Mouse (Mus musculus): Measurements from ENCODE around the gene Fev.

Gene Fev

GRCm38 (mm10) chr1:74880785-74881360 lies 4.3 kb downstream of the Fev start:
- in situ Hi-C loops (cut with MseI, MboI), result no loop called here

GRCm38 (mm10) chr1:74877199-74877598 lies 8.0 kb downstream of the Fev start:
- in situ Hi-C loops (cut with MseI, MboI), result no loop called here

GRCm38 (mm10) chr1:74872218-74872617 lies 13.0 kb downstream of the Fev start:
- in situ Hi-C loops (cut with MseI, MboI), result no loop called here

- in situ Hi-C loops (cut with MseI, MboI), result no loop called here
Measured at GRCm38 (mm10) chr1:74861783-74862182, 23.4 kb downstream of the Fev start.

GRCm38 (mm10) chr1:74859223-74859984 lies 25.8 kb downstream of the Fev start:
- in situ Hi-C loops (cut with MseI, MboI), result no loop called here

- in situ Hi-C loops (cut with MseI, MboI), result no loop called here
Measured at GRCm38 (mm10) chr1:74858805-74859204, 26.4 kb downstream of the Fev start.

GRCm38 (mm10) chr1:74858171-74858719 lies 27.0 kb downstream of the Fev start:
- in situ Hi-C loops (cut with MseI, MboI), result no loop called here

- in situ Hi-C loops (cut with MseI, MboI), result no loop called here
Measured at GRCm38 (mm10) chr1:74857677-74858076, 27.5 kb downstream of the Fev start.

- in situ Hi-C loops (cut with MseI, MboI), result no loop called here
Measured at GRCm38 (mm10) chr1:74857201-74857600, 28.0 kb downstream of the Fev start.

- in situ Hi-C loops (cut with MseI, MboI), result no loop called here
Measured at GRCm38 (mm10) chr1:74856791-74857190, 28.4 kb downstream of the Fev start.

GRCm38 (mm10) chr1:74856439-74856720 lies 28.8 kb downstream of the Fev start:
- in situ Hi-C loops (cut with MseI, MboI), result no loop called here

- in situ Hi-C loops (cut with MseI, MboI), result no loop called here
Measured at GRCm38 (mm10) chr1:74855651-74856438, 29.4 kb downstream of the Fev start.

- in situ Hi-C loops (cut with MseI, MboI), result no loop called here
Measured at GRCm38 (mm10) chr1:74855156-74855555, 30.1 kb downstream of the Fev start.

- in situ Hi-C loops (cut with MseI, MboI), result no loop called here
Measured at GRCm38 (mm10) chr1:74854306-74855056, 30.7 kb downstream of the Fev start, which contains the start of gene Cdk5r2. Gene Cdk5r2 (plus strand): TSS chr1:74854934.

- in situ Hi-C loops (cut with MseI, MboI), result no loop called here
Measured at GRCm38 (mm10) chr1:74851001-74851775, 34.0 kb downstream of the Fev start.

- in situ Hi-C loops (cut with MseI, MboI), result no loop called here
Measured at GRCm38 (mm10) chr1:74850251-74850650, 35.0 kb downstream of the Fev start.

- in situ Hi-C loops (cut with MseI, MboI), result no loop called here
Measured at GRCm38 (mm10) chr1:74848946-74849345, 36.3 kb downstream of the Fev start.

GRCm38 (mm10) chr1:74846341-74846740 lies 38.9 kb downstream of the Fev start:
- in situ Hi-C loops (cut with MseI, MboI), result no loop called here

GRCm38 (mm10) chr1:74843090-74843489 lies 42.1 kb downstream of the Fev start:
- in situ Hi-C loops (cut with MseI, MboI), result no loop called here

GRCm38 (mm10) chr1:74833255-74833654 lies 52.0 kb downstream of the Fev start:
- in situ Hi-C loops (cut with MseI, MboI), result no loop called here

Measured in mouse trophoblast stem cell (cell line).